Mouse (Mus musculus) olfactory bulb, adult 2 months (tissue): Measurements from ENCODE around the gene Nsun2.

Experiments used
- CTCF ChIP-seq: fragments of 200-500 bp; IDR thresholded peaks from 2 replicates; pipeline ENCODE4 v1.5.1; 2012; ENCODE audit warnings: low read depth, mild to moderate bottlenecking, low read length, moderate library complexity; ENCODE audit not compliant: insufficient read depth
- POLR2A ChIP-seq: fragments of 200-500 bp; IDR thresholded peaks from 2 replicates; pipeline ENCODE4 v1.6.1; 2012; ENCODE audit warnings: mild to moderate bottlenecking, low read depth, low read length, moderate library complexity; ENCODE audit not compliant: insufficient read depth

DNA sequence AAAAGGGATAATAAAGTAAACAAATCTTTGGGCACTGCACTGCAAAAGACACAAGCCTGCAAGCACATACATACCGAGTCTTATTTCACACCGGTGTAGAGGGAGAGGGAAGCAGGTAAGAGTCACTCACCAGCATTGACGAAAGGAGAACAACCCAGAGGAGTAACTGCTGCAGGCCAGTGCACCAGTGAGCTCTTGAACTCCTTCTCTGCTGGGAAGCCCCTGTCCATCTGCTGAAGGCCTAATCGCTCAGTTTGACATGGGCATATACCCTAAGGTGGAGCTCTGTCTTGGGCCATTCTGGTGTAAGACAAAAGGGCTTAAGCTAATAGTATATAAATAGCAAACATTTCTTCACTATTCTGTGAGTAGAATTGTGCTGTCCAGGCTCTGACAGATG, 106.6 kb downstream of the Nsun2 start:
- TF ChIP-seq POLR2A (no peak), CTCF (no peak)
